Mouse (Mus musculus): ENCODE measurements around the gene Adam23. TPM values are rescaled to one million over a fixed set of nuclear protein-coding genes. Genes with fewer than 3 reads are reported as not detected.

Gene Adam23
- polyA plus RNA-seq, 1 experiment from 2014 or later: 3.5 TPM

- Histone ChIP-seq H3K36me3 (ENCODE audit: insufficient read depth, low read length) (no peaks in the 10 kb centered on the region), H3K4me3 (ENCODE audit: low read depth, low read length) (no peak overlapping the region), H3K9ac (replicated peaks; ENCODE audit: low read depth) (no peak overlapping the region), H3K9me3 (ENCODE audit: low read length) (no peaks in the 10 kb centered on the region), H3K4me2 (replicated peaks; ENCODE audit: low read depth, low read length) (no peak overlapping the region), H3K27me3 (replicated peaks; ENCODE audit: insufficient read depth, low read length) (no peaks in the 10 kb centered on the region), H3K27ac (ENCODE audit: low read length) (no peak overlapping the region), H3K4me1 (ENCODE audit: insufficient read depth, low read depth, low read length) (no peaks in the 10 kb centered on the region)
- ATAC-seq (no peak), DNase-seq (ENCODE audit: low spot score) (no peak)
- WGBS: 67% methylated on average over 4 of the region's 4 CpGs
- no peak for TF ChIP-seq CTCF (IDR thresholded peaks at IDR 0.05)
- no peak for TF ChIP-seq EP300 (IDR thresholded peaks at IDR 0.05)
These were observed 118.2 kb downstream of the Adam23 start for GRCm38 (mm10) chr1:63563928-63564327.

- Histone ChIP-seq H3K27me3 (replicated peaks; ENCODE audit: insufficient read depth, low read length) (no peaks in the 10 kb centered on the region), H3K36me3 (ENCODE audit: insufficient read depth, low read length) (no peaks in the 10 kb centered on the region), H3K27ac (ENCODE audit: low read length) (no peak overlapping the region), H3K4me2 (replicated peaks; ENCODE audit: low read depth, low read length) (no peak overlapping the region), H3K4me1 (ENCODE audit: insufficient read depth, low read depth, low read length) (no peaks in the 10 kb centered on the region), H3K4me3 (ENCODE audit: low read depth, low read length) (no peak overlapping the region), H3K9me3 (ENCODE audit: low read length) (no peaks in the 10 kb centered on the region), H3K9ac (replicated peaks; ENCODE audit: low read depth) (no peak overlapping the region)
- TF ChIP-seq EP300 (IDR thresholded peaks at IDR 0.05) (no peak), CTCF (IDR thresholded peaks at IDR 0.05) (no peak)
- ATAC-seq (no peak), DNase-seq (ENCODE audit: low spot score) (no peak)
- 30% methylated on average over 7 of the region's 7 CpGs for WGBS
These were observed 120.8 kb downstream of the Adam23 start for GRCm38 (mm10) chr1:63566501-63566900.

- ATAC-seq: peak; percentile 55; the same call in 1 of the 2 replicates
- 25% methylated on average over 4 of the region's 4 CpGs for WGBS
- Histone ChIP-seq H3K27me3 (replicated peaks; ENCODE audit: insufficient read depth, low read length) (no peaks in the 10 kb centered on the region), H3K27ac (ENCODE audit: low read length) (no peak overlapping the region), H3K4me3 (ENCODE audit: low read depth, low read length) (no peak overlapping the region), H3K4me1 (ENCODE audit: insufficient read depth, low read depth, low read length) (no peaks in the 10 kb centered on the region), H3K36me3 (ENCODE audit: insufficient read depth, low read length) (no peaks in the 10 kb centered on the region), H3K4me2 (replicated peaks; ENCODE audit: low read depth, low read length) (no peak overlapping the region), H3K9ac (replicated peaks; ENCODE audit: low read depth) (no peak overlapping the region), H3K9me3 (ENCODE audit: low read length) (no peaks in the 10 kb centered on the region)
- TF ChIP-seq EP300 (IDR thresholded peaks at IDR 0.05) (no peak), CTCF (IDR thresholded peaks at IDR 0.05) (no peak)
- DNase-seq (ENCODE audit: low spot score): peak; percentile 9
These were observed 121.3 kb downstream of the Adam23 start for GRCm38 (mm10) chr1:63567031-63567430.

- DNase-seq (ENCODE audit: low spot score) (no peak), ATAC-seq (no peak)
- H3K4me2 ChIP-seq (replicated peaks; ENCODE audit: low read depth, low read length): no peak overlapping the region
- H3K36me3 ChIP-seq (ENCODE audit: insufficient read depth, low read length): no peaks in the 10 kb centered on the region
- H3K4me1 ChIP-seq (ENCODE audit: insufficient read depth, low read depth, low read length): no peaks in the 10 kb centered on the region
- no peaks in the 10 kb centered on the region for H3K27me3 ChIP-seq (replicated peaks; ENCODE audit: insufficient read depth, low read length)
- H3K27ac ChIP-seq (ENCODE audit: low read length): no peak overlapping the region
- H3K4me3 ChIP-seq (ENCODE audit: low read depth, low read length): no peak overlapping the region
- H3K9ac ChIP-seq (replicated peaks; ENCODE audit: low read depth): no peak overlapping the region
- no peaks in the 10 kb centered on the region for H3K9me3 ChIP-seq (ENCODE audit: low read length)
- TF ChIP-seq EP300 (IDR thresholded peaks at IDR 0.05): no peak
- TF ChIP-seq CTCF (IDR thresholded peaks at IDR 0.05): no peak
- 68% methylated on average over 7 of the region's 7 CpGs for WGBS
These were observed 126.5 kb downstream of the Adam23 start for GRCm38 (mm10) chr1:63572229-63572628.

DNA sequence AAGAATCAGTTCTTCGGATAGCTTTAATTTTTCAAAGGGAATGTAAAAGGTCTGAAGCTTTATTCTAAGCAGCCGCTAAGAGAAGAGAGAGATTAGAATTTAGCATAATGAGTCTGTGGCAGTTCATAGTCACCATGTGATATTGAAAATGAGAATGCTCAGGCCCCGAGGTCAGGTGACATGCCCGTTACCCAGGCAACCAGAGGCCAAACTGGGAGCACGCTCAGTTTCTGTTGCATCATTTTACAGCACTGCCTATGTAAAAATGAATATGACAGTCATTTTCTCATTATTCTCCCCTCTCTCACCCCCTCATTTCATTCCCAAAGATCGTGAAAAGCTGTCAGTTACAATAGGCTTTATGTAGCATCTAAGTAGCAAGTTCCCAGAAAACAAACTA is 127.7 kb downstream of the Adam23 start:
- ATAC-seq: no peak

DNA sequence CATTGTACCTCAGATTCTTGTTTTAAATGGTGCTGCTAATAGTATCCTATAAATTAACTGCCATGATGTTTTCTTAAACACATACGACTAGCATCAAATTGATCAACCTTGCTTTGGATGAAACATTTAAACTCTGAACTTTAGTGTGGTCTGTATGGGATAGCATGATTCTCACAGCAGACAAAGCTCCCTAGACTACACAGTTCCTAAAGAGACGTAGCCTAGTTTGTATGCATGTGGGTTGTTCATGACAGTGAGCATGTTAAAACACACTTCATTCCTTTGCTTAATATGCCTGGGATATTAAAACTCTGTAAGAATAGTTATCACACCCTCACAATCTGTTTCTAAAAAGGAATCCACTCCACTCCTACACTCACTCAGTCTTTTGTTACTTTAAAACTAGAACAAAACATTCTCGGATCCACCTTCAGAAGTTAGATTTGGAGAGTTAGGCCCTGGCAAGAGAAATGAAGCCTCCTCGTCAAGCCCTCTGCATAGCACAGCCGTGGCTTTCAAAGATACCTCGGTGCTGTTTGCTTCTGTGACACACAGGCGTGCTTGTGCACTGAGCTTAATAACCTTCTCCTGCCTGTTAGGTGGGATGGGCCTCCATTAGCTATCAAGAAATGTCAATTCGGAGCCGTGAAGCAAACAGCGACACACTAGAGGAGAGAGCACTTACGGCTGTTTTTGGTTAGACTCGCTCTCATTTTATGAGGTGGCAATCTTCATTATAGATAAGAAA is 128.3 kb downstream of the Adam23 start:
- Histone ChIP-seq H3K4me3 (ENCODE audit: low read depth, low read length) (no peak overlapping the region), H3K9me3 (ENCODE audit: low read length) (no peaks in the 10 kb centered on the region), H3K27me3 (replicated peaks; ENCODE audit: insufficient read depth, low read length) (no peaks in the 10 kb centered on the region), H3K4me2 (replicated peaks; ENCODE audit: low read depth, low read length) (no peak overlapping the region), H3K27ac (ENCODE audit: low read length) (no peak overlapping the region), H3K36me3 (ENCODE audit: insufficient read depth, low read length) (no peaks in the 10 kb centered on the region), H3K4me1 (ENCODE audit: insufficient read depth, low read depth, low read length) (no peaks in the 10 kb centered on the region), H3K9ac (replicated peaks; ENCODE audit: low read depth) (no peak overlapping the region)
- 45% methylated on average over 12 of the region's 12 CpGs for WGBS
- ATAC-seq: no peak
- DNase-seq (ENCODE audit: low spot score): no peak
- no peak for TF ChIP-seq CTCF (IDR thresholded peaks at IDR 0.05)
- no peak for TF ChIP-seq EP300 (IDR thresholded peaks at IDR 0.05)

More for the DNA sequence above, 127.7 kb downstream of the Adam23 start:
- Histone ChIP-seq H3K27ac (ENCODE audit: low read length) (no peak overlapping the region), H3K27me3 (replicated peaks; ENCODE audit: insufficient read depth, low read length) (no peaks in the 10 kb centered on the region), H3K36me3 (ENCODE audit: insufficient read depth, low read length) (no peaks in the 10 kb centered on the region), H3K9ac (replicated peaks; ENCODE audit: low read depth) (no peak overlapping the region), H3K4me2 (replicated peaks; ENCODE audit: low read depth, low read length) (no peak overlapping the region), H3K4me3 (ENCODE audit: low read depth, low read length) (no peak overlapping the region), H3K4me1 (ENCODE audit: insufficient read depth, low read depth, low read length) (no peaks in the 10 kb centered on the region), H3K9me3 (ENCODE audit: low read length) (no peaks in the 10 kb centered on the region)
- WGBS: 56% methylated on average over 6 of the region's 6 CpGs
- TF ChIP-seq EP300 (IDR thresholded peaks at IDR 0.05) (no peak), CTCF (IDR thresholded peaks at IDR 0.05) (no peak)
- DNase-seq (ENCODE audit: low spot score): peak; percentile 6

Measured in lung, postnatal 0 days (tissue).